Mouse (Mus musculus) forebrain, postnatal 0 days (tissue): ENCODE measurements around the gene Nell2. TPM values are rescaled to one million over a fixed set of nuclear protein-coding genes. Genes with fewer than 3 reads are reported as not detected.

Source experiments
- ATAC-seq: fragments of 200-750 bp; cut with Nextera tagmentation; 2 replicates; pipeline ENCODE4 v1.8.0; 2017; ENCODE audit warnings: mild to moderate bottlenecking, moderate library complexity
- DNase-seq: peaks from one replicate; pipeline ENCODE4 v3.0.0-alpha.2; 2015
- H3K27ac ChIP-seq: fragments of 300-500 bp; sonication (generic); 2 replicates; pipeline ENCODE4 v1.5.1; 2014; ENCODE audit warnings: low read depth, mild to moderate bottlenecking, antibody characterized with exemption, low read length, moderate library complexity, mixed read lengths
- H3K27me3 ChIP-seq: fragments of 300-500 bp; sonication (generic); 2 replicates; pipeline ENCODE4 v1.6.1; 2014; ENCODE audit warnings: mild to moderate bottlenecking, low read length, mixed read lengths; ENCODE audit not compliant: insufficient read depth
- H3K36me3 ChIP-seq: fragments of 300-500 bp; sonication (generic); 2 replicates; pipeline ENCODE4 v1.6.1; 2014; ENCODE audit warnings: mild to moderate bottlenecking, moderate library complexity; ENCODE audit not compliant: insufficient read depth
- H3K4me1 ChIP-seq: fragments of 300-500 bp; sonication (generic); 2 replicates; pipeline ENCODE4 v1.6.1; 2014; ENCODE audit warnings: antibody characterized with exemption; ENCODE audit not compliant: insufficient read depth
- H3K4me2 ChIP-seq: fragments of 300-500 bp; sonication (generic); 2 replicates; pipeline ENCODE4 v1.6.1; 2014; ENCODE audit warnings: low read depth, mild to moderate bottlenecking, moderate library complexity
- H3K4me3 ChIP-seq: fragments of 300-500 bp; sonication (generic); 2 replicates; pipeline ENCODE4 v1.5.1; 2014; ENCODE audit warnings: low read depth, low read length, mixed read lengths
- H3K9ac ChIP-seq: fragments of 300-500 bp; sonication (generic); 2 replicates; pipeline ENCODE4 v1.6.1; 2014; ENCODE audit warnings: mild to moderate bottlenecking
- H3K9me3 ChIP-seq: fragments of 300-500 bp; sonication (generic); 2 replicates; pipeline ENCODE4 v1.6.1; 2016; ENCODE audit warnings: low read length
- CTCF ChIP-seq: sonication (generic); IDR thresholded peaks from 2 replicates; pipeline ENCODE4 v1.5.1; 2016; ENCODE audit warnings: antibody characterized with exemption, control low read depth, low read depth
- WGBS: fragments of 180-500 bp; shearing (Covaris S2); extraction: QIAGEN DNeasy Blood & Tissue Kit; methylation state at CpG from one replicate; pipeline ENCODE4 v1.1.7; 2014; 5-methylcytosine and 5-hydroxymethylcytosine counted together
- polyA plus RNA-seq: library from polyadenylated mRNA; unstranded; fragments of >200 nt; fragmentation: Nextera tagmentation; extraction: Ambion mirVana; gene quantifications from 2 replicates; pipeline ENCODE4 v1.2.1, GENCODE M21; 2015
- total RNA-seq: library from RNA; depleted of rRNA; stranded (reverse); fragments of >200 nt; gene quantifications from 2 replicates; pipeline ENCODE4 v1.2.3, GENCODE M21; 2014

Nell2 gene
- total and polyA plus RNA-seq, 2 experiments from 2014 or later: 258 to 303 TPM

DNA sequence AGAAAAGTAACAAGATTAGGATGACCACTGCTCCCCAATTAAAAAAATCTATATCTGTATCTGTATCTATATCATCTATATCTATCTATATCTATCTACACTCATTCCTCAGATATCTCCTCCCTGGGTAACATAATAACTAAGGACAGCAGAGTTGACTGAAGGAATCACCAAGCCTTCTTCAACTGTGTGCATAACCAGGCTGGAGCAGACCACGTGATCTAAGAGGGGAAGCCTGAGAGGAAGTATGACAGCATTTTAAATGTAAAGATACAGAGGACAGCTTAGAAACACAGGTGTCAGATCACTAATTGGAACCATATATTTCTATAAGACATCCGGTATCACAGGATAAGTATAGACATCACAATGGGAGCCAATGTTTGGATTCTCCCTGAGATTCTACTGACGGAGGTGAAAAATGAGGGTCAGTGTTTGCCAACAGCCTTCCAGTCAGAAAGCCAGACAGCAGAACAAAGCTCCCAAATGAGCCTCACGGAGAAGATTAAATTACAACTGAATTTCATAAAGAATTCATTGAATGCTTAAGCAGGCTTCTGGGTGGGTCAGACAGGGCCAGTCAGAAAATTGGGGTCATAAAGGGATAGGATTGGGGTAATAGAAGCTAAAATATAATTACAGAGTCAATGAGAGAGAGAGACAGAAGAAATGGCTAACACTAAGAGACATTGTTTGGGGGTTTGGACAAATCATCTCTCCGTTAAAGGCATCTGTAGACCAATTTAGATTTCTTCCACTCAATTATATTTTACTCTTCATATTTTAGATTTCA is 116.2 kb downstream of the Nell2 start:
- Histone ChIP-seq H3K27me3 (no peaks in the 10 kb centered on the region), H3K9me3 (no peaks in the 10 kb centered on the region), H3K4me2 (no peak overlapping the region), H3K4me3 (no peak overlapping the region), H3K4me1 (0 out of 2 replicates have a peak, but pooled peaks cover 3% of the 10 kb centered on the region), H3K27ac (no peak overlapping the region), H3K9ac (no peak overlapping the region), H3K36me3 (peaks cover 6% of the 10 kb centered on the region; the same call in 1 of the 2 replicates)
- no peak for TF ChIP-seq CTCF
- 56% methylated on average over 5 of the region's 5 CpGs for WGBS
- no peak for DNase-seq
- no peak for ATAC-seq

DNA sequence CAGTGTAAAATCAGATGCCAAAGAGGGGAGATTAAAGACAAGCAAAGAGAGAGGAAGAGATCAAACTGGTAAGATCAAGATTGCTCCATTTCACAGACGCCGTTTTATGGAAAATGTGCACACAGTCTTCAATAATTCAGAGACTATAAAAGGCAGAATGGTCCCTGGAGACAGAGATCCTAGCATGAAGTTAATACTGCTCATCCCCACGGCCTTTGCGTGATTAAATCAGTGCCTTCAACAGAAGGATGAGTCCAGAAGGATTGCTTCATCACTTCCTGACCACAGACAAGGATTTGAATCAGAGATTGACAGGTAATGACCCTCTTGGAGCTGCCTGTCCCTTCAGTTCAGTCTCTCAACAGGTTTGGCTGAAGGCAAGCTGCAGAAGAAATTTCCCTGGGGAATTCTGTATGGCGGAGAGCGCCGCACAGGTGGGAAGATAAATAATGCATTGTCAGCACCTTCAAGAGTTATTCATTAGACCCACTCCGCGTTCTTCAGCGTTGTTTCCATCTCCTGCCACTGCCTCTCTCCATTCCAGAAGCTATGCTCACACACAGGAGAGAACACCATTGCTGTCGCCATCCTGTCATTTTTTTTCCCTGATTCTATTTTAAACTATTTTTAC is 118.0 kb downstream of the Nell2 start:
- no peaks in the 10 kb centered on the region for H3K9me3 ChIP-seq
- no peak overlapping the region for H3K4me2 ChIP-seq
- DNase-seq (no peak), ATAC-seq (no peak)
- H3K27me3 ChIP-seq: no peaks in the 10 kb centered on the region
- no peak overlapping the region for H3K27ac ChIP-seq
- H3K4me1 ChIP-seq: 0 out of 2 replicates have a peak, but pooled peaks cover 3% of the 10 kb centered on the region
- WGBS: 89% methylated on average over 11 of the region's 11 CpGs
- no peak overlapping the region for H3K9ac ChIP-seq
- 0 out of 2 replicates have a peak, but pooled peaks cover 4% of the 10 kb centered on the region for H3K36me3 ChIP-seq
- H3K4me3 ChIP-seq: no peak overlapping the region
- no peak for TF ChIP-seq CTCF

DNA sequence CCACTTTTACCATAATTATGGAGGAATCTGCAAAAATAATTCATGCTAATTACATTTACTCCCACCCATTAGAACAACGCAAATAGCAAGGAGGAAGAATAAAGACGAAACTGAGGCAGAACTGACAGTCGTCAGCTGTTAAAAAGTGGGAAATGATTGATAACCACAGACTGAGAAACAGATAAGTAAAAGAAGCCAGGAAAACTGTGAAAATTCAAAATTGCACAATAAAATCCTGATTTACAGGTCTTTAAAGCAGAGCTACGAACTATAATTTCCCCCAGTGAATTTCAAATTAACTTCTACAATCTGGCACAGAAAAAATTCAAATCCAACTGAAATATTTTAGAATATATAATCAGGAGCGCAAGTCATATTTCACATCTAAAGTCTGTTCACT is 138.0 kb downstream of the Nell2 start:
- no peak overlapping the region for H3K4me2 ChIP-seq
- H3K36me3 ChIP-seq: no peaks in the 10 kb centered on the region; the same call in 1 of the 2 replicates
- no peaks in the 10 kb centered on the region for H3K27me3 ChIP-seq
- H3K9ac ChIP-seq: no peak overlapping the region
- no peak overlapping the region for H3K4me3 ChIP-seq
- ATAC-seq (peak; percentile 62), DNase-seq (peak; percentile 46)
- H3K9me3 ChIP-seq: no peaks in the 10 kb centered on the region
- H3K4me1 ChIP-seq: 0 out of 2 replicates have a peak, but pooled peaks cover 11% of the 10 kb centered on the region
- 47% methylated on average over 5 of the region's 5 CpGs for WGBS
- peak overlapping the region; percentile 60 for H3K27ac ChIP-seq
- no peak for TF ChIP-seq CTCF

DNA sequence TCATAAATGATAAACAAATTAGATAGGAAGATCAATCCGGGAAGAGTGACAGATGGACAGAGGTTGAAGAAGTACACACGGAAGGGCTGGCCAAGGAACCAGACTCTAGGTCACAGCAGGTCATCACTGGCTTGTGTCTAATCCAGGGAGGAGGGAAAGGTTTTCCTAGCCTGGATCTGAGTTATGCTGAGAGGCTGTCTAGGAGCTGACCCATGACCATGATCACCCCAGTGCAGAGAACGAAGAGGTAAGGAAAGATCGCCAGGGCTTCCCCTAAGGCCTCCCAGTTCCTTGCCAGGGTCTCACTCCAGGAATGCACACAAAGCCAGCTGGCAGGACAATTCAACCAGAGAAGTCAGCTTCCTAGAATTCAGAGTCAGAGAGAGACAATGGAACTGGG is 139.4 kb downstream of the Nell2 start:
- Histone ChIP-seq H3K9me3 (no peaks in the 10 kb centered on the region), H3K27ac (no peak overlapping the region), H3K4me3 (no peak overlapping the region), H3K27me3 (no peaks in the 10 kb centered on the region), H3K4me1 (0 out of 2 replicates have a peak, but pooled peaks cover 2% of the 10 kb centered on the region), H3K36me3 (peaks cover 10% of the 10 kb centered on the region), H3K9ac (no peak overlapping the region), H3K4me2 (no peak overlapping the region)
- DNase-seq (no peak), ATAC-seq (no peak)
- 77% methylated on average over 4 of the region's 4 CpGs for WGBS
- TF ChIP-seq CTCF: no peak

DNA sequence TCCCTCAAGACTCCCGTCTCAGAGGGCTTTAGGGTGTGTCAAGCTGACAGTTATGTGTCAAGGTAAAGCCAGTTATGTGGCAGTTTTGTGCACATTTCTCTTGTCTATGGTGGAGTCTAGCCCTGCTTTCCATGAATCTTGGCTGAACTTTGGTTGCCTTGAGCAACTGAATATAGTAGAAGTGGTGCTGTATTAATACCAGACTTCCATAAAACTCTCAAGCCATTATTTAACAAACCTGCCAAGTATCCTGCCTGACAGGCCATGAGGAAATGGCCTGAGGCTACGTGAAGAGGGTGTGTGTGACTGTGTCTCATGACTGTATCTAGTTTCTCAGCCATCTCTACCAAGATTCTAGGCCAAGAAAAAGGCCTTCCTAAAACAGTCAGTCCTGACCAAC is 147.5 kb downstream of the Nell2 start:
- H3K27ac ChIP-seq: no peak overlapping the region
- ATAC-seq (no peak), DNase-seq (no peak)
- no peak overlapping the region for H3K4me2 ChIP-seq
- no peak overlapping the region for H3K9ac ChIP-seq
- H3K4me1 ChIP-seq: no peaks in the 10 kb centered on the region
- no peaks in the 10 kb centered on the region for H3K9me3 ChIP-seq
- no peaks in the 10 kb centered on the region for H3K27me3 ChIP-seq
- H3K36me3 ChIP-seq: peaks cover 43% of the 10 kb centered on the region
- TF ChIP-seq CTCF: no peak
- WGBS: 83% methylated on average over 2 of the region's 2 CpGs
- no peak overlapping the region for H3K4me3 ChIP-seq

DNA sequence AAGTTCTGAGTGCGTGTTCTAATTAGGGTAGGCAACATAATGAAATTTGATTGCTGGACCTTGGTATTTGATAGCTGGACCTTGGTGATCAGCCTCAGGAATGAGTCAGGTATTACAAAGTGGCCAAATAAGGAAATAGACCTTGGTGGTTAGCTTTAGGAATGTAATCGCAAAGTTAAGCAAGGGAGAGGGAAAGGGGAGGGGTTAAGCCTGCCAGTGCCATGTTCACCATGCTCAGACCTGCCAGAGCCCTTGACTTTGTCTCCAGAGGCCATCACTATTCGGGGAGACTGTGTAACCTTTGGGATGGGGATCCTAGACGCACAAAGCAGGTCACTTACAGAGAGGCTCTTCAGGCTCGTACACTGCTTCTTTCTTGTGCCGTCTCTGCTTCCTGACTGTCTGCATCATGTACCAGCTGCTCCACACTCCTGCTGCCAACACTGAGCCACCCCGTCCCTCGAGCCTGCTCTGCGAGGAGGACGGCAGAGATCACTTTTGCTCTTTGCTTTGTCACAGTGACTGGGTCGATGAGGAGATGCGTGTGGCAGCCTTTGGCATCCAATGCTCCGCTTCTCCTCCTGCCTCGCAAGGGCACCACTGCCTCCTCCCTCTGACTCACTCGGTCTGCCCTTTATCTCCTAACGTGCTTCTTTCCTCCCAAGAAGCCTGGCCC is 157.5 kb downstream of the Nell2 start:
- H3K9me3 ChIP-seq: no peaks in the 10 kb centered on the region
- H3K27me3 ChIP-seq: no peaks in the 10 kb centered on the region
- peak overlapping the region; percentile 45 for H3K27ac ChIP-seq
- ATAC-seq (peak; percentile 83), DNase-seq (peak; percentile 52)
- H3K4me2 ChIP-seq: no peak overlapping the region
- no peak overlapping the region for H3K9ac ChIP-seq
- H3K4me3 ChIP-seq: no peak overlapping the region
- H3K4me1 ChIP-seq: no peaks in the 10 kb centered on the region
- 0 out of 2 replicates have a peak, but pooled peaks cover 1% of the 10 kb centered on the region for H3K36me3 ChIP-seq
- no peak for TF ChIP-seq CTCF
- WGBS: 60% methylated on average over 16 of the region's 16 CpGs
